Comparison of ENCODE assay signal across 9 mouse cellular contexts in the genomic region with DNA sequence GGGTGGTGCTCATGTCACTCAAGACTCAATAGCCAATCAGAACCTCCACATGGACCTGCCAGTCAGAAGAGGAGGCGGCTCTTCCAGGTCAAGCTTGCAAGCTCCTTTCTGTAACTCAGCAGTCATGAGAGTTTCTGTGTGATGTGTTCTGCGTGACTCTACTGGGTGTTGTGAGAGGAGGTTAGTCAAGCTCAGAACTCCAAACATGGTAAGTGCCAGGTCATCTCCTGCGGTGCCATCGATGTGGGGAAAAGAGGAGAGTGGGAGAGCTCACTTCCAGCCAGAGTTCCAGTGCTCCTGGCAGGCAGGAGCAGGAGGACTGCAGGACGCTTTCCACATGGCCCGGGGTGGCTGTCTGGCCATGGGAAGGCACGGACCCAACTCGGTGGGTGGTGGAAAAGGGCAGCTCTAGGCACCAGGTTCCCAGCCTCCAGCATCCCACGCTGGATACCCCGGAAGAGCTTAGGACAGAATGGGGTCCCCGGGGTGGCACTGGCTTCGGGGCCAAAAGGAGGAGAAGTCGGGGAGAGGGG. TPM values are rescaled to one million over a fixed set of nuclear protein-coding genes. Genes with fewer than 3 reads are reported as not detected.
DNase-seq lines count a peak whose midpoint lies in the region; ATAC-seq and TF ChIP-seq lines count a peak whose summit lies in the region.
"Not testable (repeated sequence)": the region's sequence is repeated elsewhere in the genome, so short reads cannot be mapped to it uniquely, and the experiment has no call there.
"Had no signal": no experiment of that assay in that cellular context is flagged by ENCODE, and none has a peak within 500 bp of the region (broad histone marks: within the 10 kb centered on the region; RNA-seq: fewer than 3 reads in every experiment).

Gm14327 (plus strand) TSS at position 51 of the 533 bp plus-strand sequence.

- peak within 1 kb of the TSS; percentile 57 for H3K9ac ChIP-seq in ES-E14 (ENCODE audit: insufficient read depth, low read depth, low read length, poor library complexity, severe bottlenecking)
- not testable (repeated sequence) for H3K9ac ChIP-seq in forebrain, embryonic 11.5 days (ENCODE audit: low read length); heart, embryonic 12.5 days; hindbrain, embryonic 15.5 days; lung, embryonic 16.5 days (ENCODE audit: low read length)

- TF ChIP-seq CTCF in small intestine, adult 2 months (IDR thresholded peaks at IDR 0.05; ENCODE audit: extremely low read depth, insufficient read length, insufficient replicate concordance, low read depth, low read length), result not testable (repeated sequence)

- H3K4me3 ChIP-seq in ES-E14 (ENCODE audit: insufficient read depth in 1 of 2, low read depth in 1 of 2, low read length in 2 of 2, poor library complexity in 1 of 2, severe bottlenecking in 1 of 2), result peak within 1 kb of the TSS; percentile 63 to 69
- not testable (repeated sequence) for H3K4me3 ChIP-seq in forebrain, embryonic 11.5 days (ENCODE audit: low read depth, low read length)
- H3K4me3 ChIP-seq in heart, embryonic 12.5 days, result peak within 1 kb of the TSS; percentile 42
- peak within 1 kb of the TSS; percentile 20 for H3K4me3 ChIP-seq in hindbrain, embryonic 15.5 days
- peak within 1 kb of the TSS; percentile 28; the same call in 1 of the 2 replicates for H3K4me3 ChIP-seq in limb, embryonic 10.5 days
- H3K4me3 ChIP-seq in lung, embryonic 16.5 days (ENCODE audit: low read length), result peak within 1 kb of the TSS; percentile 24
- H3K4me3 ChIP-seq in small intestine, adult 2 months (ENCODE audit: low read depth, low read length), result peak within 1 kb of the TSS; percentile 56

- ATAC-seq in forebrain, embryonic 11.5 days (replicated peaks; ENCODE audit: low FRiP score); heart, embryonic 12.5 days (ENCODE audit: insufficient number of reproducible peaks, low FRiP score); hindbrain, embryonic 15.5 days (ENCODE audit: low FRiP score, low read depth); lung, embryonic 16.5 days (ENCODE audit: low read depth): not testable (repeated sequence)

- 35% methylated on average over 8 of the region's 13 CpGs for WGBS in forebrain, embryonic 11.5 days
- 48% methylated on average over 11 of the region's 13 CpGs for WGBS in heart, embryonic 12.5 days
- 55% methylated on average over 11 of the region's 13 CpGs for WGBS in hindbrain, embryonic 15.5 days
- WGBS in limb, embryonic 10.5 days, result 46% methylated on average over 11 of the region's 13 CpGs
- WGBS in lung, embryonic 16.5 days, result 30% methylated on average over 9 of the region's 13 CpGs
- WGBS in small intestine, adult 2 months, result 41% methylated on average over 12 of the region's 13 CpGs

- not testable (repeated sequence) for TF ChIP-seq POLR2A in small intestine, adult 2 months (IDR thresholded peaks at IDR 0.05; ENCODE audit: low read depth, low read length)

- in situ Hi-C loops in ES-E14 (cut with MboI; ENCODE audit: low sequenced_read_pairs in 2 of 2, unreplicated experiment in 2 of 2), result not testable (repeated sequence)

- not testable (repeated sequence) for H3K27ac ChIP-seq in ES-E14 (ENCODE audit: insufficient read depth, low read depth, low read length, poor library complexity, severe bottlenecking); forebrain, embryonic 11.5 days (ENCODE audit: low read depth, low read length); heart, embryonic 12.5 days (ENCODE audit: poor library complexity, severe bottlenecking); hindbrain, embryonic 15.5 days (replicated peaks); limb, embryonic 10.5 days; lung, embryonic 16.5 days (ENCODE audit: low read length); small intestine, adult 2 months (ENCODE audit: insufficient read depth, low read depth, low read length)

- H3K27me3 ChIP-seq in forebrain, embryonic 11.5 days (ENCODE audit: control insufficient read depth, insufficient read depth, low read length); heart, embryonic 12.5 days (replicated peaks); hindbrain, embryonic 15.5 days; limb, embryonic 10.5 days (ENCODE audit: low read depth, poor library complexity, severe bottlenecking); lung, embryonic 16.5 days (ENCODE audit: control insufficient read depth, insufficient read depth, low read depth, low read length); small intestine, adult 2 months (ENCODE audit: control insufficient read depth, insufficient read depth, low read length): not testable (repeated sequence)

- not testable (repeated sequence) for H3K9me3 ChIP-seq in ES-E14 (ENCODE audit: control insufficient read depth, insufficient read depth, low read depth, low read length); forebrain, embryonic 11.5 days (ENCODE audit: control insufficient read depth, low read length); heart, embryonic 12.5 days (replicated peaks); hindbrain, embryonic 15.5 days; limb, embryonic 10.5 days (replicated peaks); lung, embryonic 16.5 days (ENCODE audit: control insufficient read depth, low read length)

- not testable (repeated sequence) for DNase-seq in ES-E14 (ENCODE audit: low read depth, low spot score); limb, embryonic 10.5 days (ENCODE audit: low spot score)
- DNase-seq in cerebellum, adult 9-10 months, result peak; percentile 1
- DNase-seq in forebrain, embryonic 11.5 days (ENCODE audit: low spot score), result peak; percentile 13

- not testable (repeated sequence) for H3K4me1 ChIP-seq in ES-E14 (ENCODE audit: control insufficient read depth in 2 of 2, insufficient read depth in 2 of 2, low read length in 2 of 2, poor library complexity in 1 of 2); forebrain, embryonic 11.5 days (replicated peaks; ENCODE audit: control insufficient read depth, insufficient read depth, low read length); heart, embryonic 12.5 days (replicated peaks); hindbrain, embryonic 15.5 days (replicated peaks); limb, embryonic 10.5 days; lung, embryonic 16.5 days (replicated peaks; ENCODE audit: control insufficient read depth, insufficient read depth, low read length); small intestine, adult 2 months (ENCODE audit: control insufficient read depth, insufficient read depth, insufficient read length, low read length)

- H3K36me3 ChIP-seq in ES-E14 (ENCODE audit: control insufficient read depth, insufficient read depth, low read length, poor library complexity, severe bottlenecking); forebrain, embryonic 11.5 days (ENCODE audit: control insufficient read depth, insufficient read depth, low read length); heart, embryonic 12.5 days; hindbrain, embryonic 15.5 days; limb, embryonic 10.5 days; lung, embryonic 16.5 days (ENCODE audit: control insufficient read depth, insufficient read depth, low read length); small intestine, adult 2 months (ENCODE audit: control insufficient read depth, insufficient read depth, low read length): not testable (repeated sequence)

- not testable (repeated sequence) for H3K4me2 ChIP-seq in forebrain, embryonic 11.5 days (ENCODE audit: low read depth, low read length, severe bottlenecking); lung, embryonic 16.5 days (ENCODE audit: low read depth, low read length)
- H3K4me2 ChIP-seq in heart, embryonic 12.5 days, result peak within 1 kb of the TSS; percentile 29; the same call in 1 of the 2 replicates
- 0 out of 2 replicates have a peak within 1 kb of the TSS, but pooled peaks have one; percentile 21 for H3K4me2 ChIP-seq in hindbrain, embryonic 15.5 days

RNA-seq across cellular contexts. Expression of gene Gm14327, which starts in this region (rescaled TPM):
- total RNA-seq in ES-E14 (2012; rRNA removed), result 3.7 and 4.3 TPM in 2 replicates
- 1.7 and 3.2 TPM in 2 replicates for polyA plus RNA-seq in forebrain, embryonic 11.5 days (2014; fragmentation: Nextera tagmentation; extraction: Ambion mirVana)
- 3.8 and 4.8 TPM in 2 replicates for polyA plus RNA-seq in heart, embryonic 12.5 days (2016; fragmentation: Nextera tagmentation; extraction: Ambion mirVana)
- 2.2 and 2.9 TPM in 2 replicates for polyA plus RNA-seq in hindbrain, embryonic 15.5 days (2015; fragmentation: Nextera tagmentation; extraction: Ambion mirVana)
- 1.7 and 2.8 TPM in 2 replicates for polyA plus RNA-seq in limb, embryonic 10.5 days (2016; fragmentation: Nextera tagmentation; extraction: Ambion mirVana)
- polyA plus RNA-seq in lung, embryonic 16.5 days (2015; fragmentation: Nextera tagmentation; extraction: Ambion mirVana), result 5.2 and 6.0 TPM in 2 replicates
- 0.16 TPM in 1 of 2 replicates, not detected in the other for polyA plus RNA-seq in small intestine, adult 2 months (2012; rRNA removed)
- total RNA-seq: monocyte, adult 5-6 weeks had no signal
